Mouse (Mus musculus) spleen, adult 18-20 months (tissue): ENCODE results near the gene 1700009N14Rik.

Source experiments
- DNase-seq, 2 experiments: peaks; one replicate each; pipeline ENCODE4 v3.0.0; 2022; ENCODE audit warnings: mixed read lengths in 2 of 2

The 1700009N14Rik gene

GRCm38 (mm10) chr4:39450069-39450468 is at the start of gene 1700009N14Rik:
TSS of gene 1700009N14Rik (plus strand) at chr4:39450295.
- no peak for DNase-seq

DNA sequence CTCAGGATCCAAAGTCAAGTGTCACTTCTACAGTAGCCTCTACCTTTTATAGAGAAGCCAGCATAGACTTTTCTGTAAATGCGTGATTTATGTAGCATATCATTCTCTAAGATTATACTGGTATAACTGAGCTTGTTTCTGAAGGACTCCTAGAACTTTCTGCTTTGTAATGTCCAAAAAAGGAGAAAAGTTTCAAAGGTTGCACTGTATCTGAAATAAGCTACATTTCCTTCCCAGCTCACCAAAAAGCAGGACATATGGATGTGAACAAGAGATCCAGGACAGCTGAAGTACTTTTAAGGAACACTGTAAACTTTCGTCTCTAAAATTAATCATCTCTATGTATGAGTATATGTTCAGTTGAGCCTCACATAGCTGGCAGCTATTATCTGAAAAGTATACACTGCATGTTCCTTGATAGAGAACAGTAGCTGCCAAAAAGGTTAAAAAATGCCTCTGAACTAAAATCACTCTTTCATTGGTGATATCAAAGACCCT is 12.2 kb upstream of the 1700009N14Rik start:
- no peak for DNase-seq

GRCm38 (mm10) chr4:39474291-39474690 is 24.2 kb downstream of the 1700009N14Rik start:
- no peak for DNase-seq

DNA sequence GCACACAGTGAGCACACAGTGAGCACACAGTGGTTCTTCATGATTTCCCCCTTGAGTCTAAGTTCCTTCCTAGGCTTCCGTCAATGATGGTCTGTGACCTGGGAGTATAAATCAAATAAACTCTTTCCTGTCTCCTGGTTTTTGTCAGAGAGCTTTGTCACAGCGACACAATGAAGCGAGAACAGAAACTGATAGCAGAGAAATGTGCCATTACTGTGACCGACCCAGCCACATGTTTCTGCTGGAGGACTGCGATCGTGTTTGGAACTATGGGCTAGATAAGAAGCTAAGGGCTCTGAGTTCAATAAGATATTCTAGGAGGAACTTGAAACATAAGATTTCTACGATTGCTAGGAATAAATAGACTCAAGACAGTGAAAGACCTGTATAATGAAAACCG is 36.3 kb downstream of the 1700009N14Rik start:
- no peak for DNase-seq

DNA sequence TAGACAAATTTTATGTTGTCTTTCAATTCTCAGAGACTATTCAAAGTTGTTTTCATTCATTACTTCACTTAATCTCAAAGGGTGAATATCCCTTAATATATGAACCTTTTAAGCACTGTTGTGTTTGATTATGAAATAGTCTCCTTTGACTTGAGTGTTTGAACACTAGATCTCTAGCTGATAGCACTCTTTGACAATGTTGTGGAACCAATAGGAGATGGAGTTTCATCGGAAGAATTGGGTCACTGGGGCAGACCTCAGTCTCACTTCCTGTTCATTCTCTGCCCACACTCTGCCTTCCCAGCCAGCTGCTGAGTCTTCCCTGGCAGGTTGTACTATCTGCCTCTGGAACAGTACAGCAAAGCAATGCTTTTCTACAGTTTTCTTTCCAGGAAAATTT is 43.5 kb downstream of the 1700009N14Rik start:
- no peak for DNase-seq

DNA sequence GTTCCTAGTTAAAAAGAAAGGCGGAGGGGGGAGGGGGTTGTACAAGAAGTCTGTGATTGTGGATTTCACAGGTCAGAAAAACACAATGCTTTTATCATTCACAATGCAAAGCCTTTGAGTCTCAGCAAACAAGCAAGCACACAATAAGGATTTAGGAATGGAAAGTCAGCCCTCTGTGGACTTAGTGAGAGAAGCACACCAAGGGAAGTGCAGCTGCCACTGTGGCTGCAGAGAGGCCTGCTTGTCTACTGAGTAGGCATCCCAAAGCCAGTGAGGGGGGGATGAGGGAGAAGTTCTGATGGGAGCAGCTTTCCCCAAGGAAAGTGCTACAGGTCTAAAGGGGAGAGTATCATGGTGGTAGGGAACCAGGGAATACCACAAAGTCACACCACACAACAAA is 45.8 kb downstream of the 1700009N14Rik start:
- DNase-seq = no peak
